Mouse (Mus musculus) kidney, adult 2 months (tissue): ENCODE measurements around the gene Chrm3.

ENCODE experiments used
- CTCF ChIP-seq: fragments of 200-500 bp; conservative IDR thresholded peaks from 2 replicates; pipeline ENCODE4 v1.5.1; 2011; ENCODE audit warnings: low read depth, mild to moderate bottlenecking, control low read depth, low read length, moderate library complexity, mixed read lengths; ENCODE audit not compliant: insufficient read depth, insufficient read length
- POLR2A ChIP-seq: fragments of 200-500 bp; IDR thresholded peaks from one replicate; pipeline ENCODE4 v1.6.1; 2011; ENCODE audit warnings: low read depth, low read length, control low read depth

DNA sequence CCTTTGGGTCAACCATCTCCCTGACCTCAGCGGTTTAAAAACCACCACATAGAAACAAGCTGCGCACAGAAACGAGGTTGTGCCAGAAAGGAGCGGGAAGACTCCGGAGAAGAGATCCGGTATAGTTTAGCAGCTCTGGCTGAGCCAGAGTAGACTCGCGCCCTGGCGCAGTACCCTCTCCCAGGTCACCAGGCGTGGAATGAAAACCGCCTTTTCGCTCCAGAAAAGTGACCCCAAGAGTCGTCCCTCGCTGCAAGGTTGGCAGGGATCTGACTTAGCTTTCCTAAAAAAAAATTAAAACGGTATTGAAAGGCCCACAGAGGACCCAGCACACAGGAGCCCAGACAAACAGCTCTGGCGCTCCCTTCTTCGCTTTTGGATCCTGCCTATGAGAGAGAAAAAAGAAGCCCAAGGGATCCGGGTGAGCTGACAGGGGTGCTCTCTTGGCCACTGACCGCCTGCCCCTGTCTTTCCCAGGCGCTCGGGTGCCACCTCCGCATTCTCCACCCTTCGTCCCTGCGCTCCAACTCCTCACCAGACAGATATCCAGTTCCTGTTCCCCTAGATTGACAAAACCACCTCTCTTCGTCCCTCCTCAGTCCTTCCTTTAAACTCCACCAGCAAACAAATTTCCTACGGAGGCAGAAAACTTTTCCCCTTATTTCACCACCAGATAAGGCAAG, 990 bp downstream of the Chrm3 start:
- TF ChIP-seq POLR2A: no peak
- TF ChIP-seq CTCF: no peak
